Mouse (Mus musculus) liver, embryonic 14.5 days (tissue): ENCODE results near the gene Tbl1x. TPM values are rescaled to one million over a fixed set of nuclear protein-coding genes. Genes with fewer than 3 reads are reported as not detected.

Experiments
- ATAC-seq: fragments of 200-750 bp; cut with Nextera tagmentation; 2 replicates; pipeline ENCODE4 v1.8.0; 2017; ENCODE audit warnings: moderate number of reproducible peaks, mild to moderate bottlenecking, moderate library complexity; ENCODE audit not compliant: insufficient read depth
- DNase-seq, 3 experiments: peaks; one replicate each; pipeline ENCODE4 v3.0.0-alpha.2; 2012 to 2013; ENCODE audit warnings: low read depth in 3 of 3, low spot score in 3 of 3
- H3K27ac ChIP-seq: fragments of 300-500 bp; sonication (generic); 2 replicates; pipeline ENCODE4 v1.5.1; 2014; ENCODE audit warnings: moderate library complexity, mild to moderate bottlenecking, control low read depth, inconsistent platforms
- H3K27me3 ChIP-seq: fragments of 300-500 bp; sonication (generic); 2 replicates; pipeline ENCODE4 v1.6.1; 2014; ENCODE audit warnings: mild to moderate bottlenecking, low read length, moderate library complexity; ENCODE audit not compliant: control insufficient read depth, insufficient read depth
- H3K36me3 ChIP-seq: fragments of 300-500 bp; sonication (generic); replicated peaks from 2 replicates; pipeline ENCODE4 v1.6.1; 2014; ENCODE audit warnings: low read depth; ENCODE audit not compliant: control insufficient read depth, insufficient read depth
- H3K4me1 ChIP-seq, 2 experiments: fragments of 200-500 bp in 1 of 2; fragments of 300-500 bp in 1 of 2; sonication (generic) in 1 of 2; replicated peaks; 2 replicates each; pipeline ENCODE4 v1.6.1; 2012 to 2014; ENCODE audit warnings: antibody characterized with exemption in 1 of 2, inconsistent platforms in 1 of 2, low read length in 1 of 2; ENCODE audit not compliant: control insufficient read depth in 2 of 2, insufficient read depth in 2 of 2
- H3K4me2 ChIP-seq: fragments of 300-500 bp; sonication (generic); 2 replicates; pipeline ENCODE4 v1.6.1; 2014; ENCODE audit warnings: low read depth, mild to moderate bottlenecking, control low read depth, moderate library complexity
- H3K4me3 ChIP-seq, 2 experiments: fragments of 200-500 bp in 1 of 2; fragments of 300-500 bp in 1 of 2; sonication (generic) in 1 of 2; 2 replicates each; pipeline ENCODE4 v1.5.1; 2012 to 2014; ENCODE audit warnings: low read depth in 2 of 2, low read length in 2 of 2, mild to moderate bottlenecking in 2 of 2, control low read depth in 1 of 2, inconsistent platforms in 1 of 2, moderate library complexity in 1 of 2; ENCODE audit not compliant: insufficient read depth in 1 of 2
- H3K9ac ChIP-seq: fragments of 300-500 bp; sonication (generic); replicated peaks from 2 replicates; pipeline ENCODE4 v1.6.1; 2014; ENCODE audit warnings: mild to moderate bottlenecking, control low read depth, moderate library complexity
- H3K9me3 ChIP-seq: fragments of 300-500 bp; sonication (generic); 2 replicates; pipeline ENCODE4 v1.6.1; 2016; ENCODE audit warnings: low read length, mixed read lengths; ENCODE audit not compliant: control insufficient read depth
- CTCF ChIP-seq: IDR thresholded peaks from 2 replicates; pipeline ENCODE4 v1.5.1; 2016; ENCODE audit warnings: antibody characterized with exemption, low read depth, control low read depth
- EP300 ChIP-seq: IDR thresholded peaks from 2 replicates; pipeline ENCODE4 v1.6.1; 2016; ENCODE audit warnings: antibody characterized with exemption, low read depth
- WGBS: fragments of 180-500 bp; shearing (Covaris S2); extraction: QIAGEN DNeasy Blood & Tissue Kit; methylation state at CpG from one replicate; pipeline ENCODE4 v1.1.7; 2014; ENCODE audit not compliant: insufficient replicate concordance; 5-methylcytosine and 5-hydroxymethylcytosine counted together
- polyA plus RNA-seq, 2 experiments: library from polyadenylated mRNA; depleted of rRNA in 1 of 2; stranded (reverse) in 1 of 2; unstranded in 1 of 2; fragments of >200 nt; fragmentation: Nextera tagmentation in 1 of 2; extraction: Ambion mirVana in 1 of 2; gene quantifications; 2 replicates each; pipeline versions ENCODE4 v1.2.1 to v1.2.3; 2012 to 2014

The Tbl1x gene
- polyA plus RNA-seq, 2 experiments = 7.6 to 14.2 TPM

DNA sequence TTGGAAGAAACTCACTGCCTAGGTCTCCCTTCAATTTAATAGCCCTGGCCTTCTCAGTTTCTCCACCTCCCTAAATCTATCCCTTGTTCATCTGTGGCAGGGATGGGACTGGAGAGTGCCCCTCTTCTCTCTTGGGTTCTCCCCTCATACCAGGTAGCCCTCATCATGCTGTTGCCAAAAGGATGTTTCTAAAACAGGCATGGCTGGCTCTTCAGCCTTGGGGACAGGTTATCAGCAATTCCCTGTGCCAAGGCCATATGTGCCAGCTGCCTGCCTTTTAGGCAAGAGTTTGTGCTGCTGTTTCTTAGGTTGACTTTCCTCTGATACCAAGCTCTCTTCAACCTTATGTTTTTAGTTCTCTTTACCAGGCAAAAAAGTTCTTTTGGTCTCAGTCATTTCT is 39.6 kb downstream of the Tbl1x start:
- DNase-seq (no peak), ATAC-seq (no peak)
- no peaks in the 10 kb centered on the region for H3K36me3 ChIP-seq
- no peak overlapping the region for H3K4me2 ChIP-seq
- no peak overlapping the region for H3K9ac ChIP-seq
- no peak overlapping the region for H3K4me3 ChIP-seq
- peaks cover 0 to 3% of the 10 kb centered on the region in 2 experiments; a peak in 1 of 4 replicates for H3K4me1 ChIP-seq
- no peaks in the 10 kb centered on the region for H3K27me3 ChIP-seq
- H3K9me3 ChIP-seq = no peaks in the 10 kb centered on the region
- no peak overlapping the region for H3K27ac ChIP-seq
- TF ChIP-seq CTCF = no peak
- TF ChIP-seq EP300 = no peak

DNA sequence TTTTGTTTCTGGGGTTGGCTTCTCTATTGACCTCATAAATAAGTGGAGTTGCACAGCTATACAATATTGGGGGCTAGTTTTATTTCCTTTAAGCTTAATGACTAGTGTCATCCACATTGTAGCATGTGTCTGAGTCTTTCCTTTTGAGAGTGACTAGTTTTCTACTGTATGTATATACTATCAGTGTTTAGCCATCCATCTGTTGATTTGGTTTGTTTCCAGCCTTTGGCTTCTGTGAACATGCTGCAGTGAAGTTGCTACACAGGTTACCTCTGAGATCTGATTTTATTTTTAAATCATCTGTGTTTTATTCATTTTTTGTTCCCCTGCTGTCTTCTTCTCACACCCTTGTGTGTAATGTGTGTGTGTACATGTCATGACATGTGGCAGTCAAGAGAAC is 40.5 kb downstream of the Tbl1x start:
- H3K4me1 ChIP-seq = no peaks in the 10 kb centered on the region
- no peaks in the 10 kb centered on the region for H3K9me3 ChIP-seq
- DNase-seq (no peak), ATAC-seq (no peak)
- H3K4me2 ChIP-seq = no peak overlapping the region
- no peaks in the 10 kb centered on the region for H3K36me3 ChIP-seq
- no peak overlapping the region for H3K4me3 ChIP-seq
- no peak overlapping the region for H3K27ac ChIP-seq
- TF ChIP-seq EP300 = no peak
- TF ChIP-seq CTCF = no peak
- H3K9ac ChIP-seq = no peak overlapping the region
- H3K27me3 ChIP-seq = no peaks in the 10 kb centered on the region

DNA sequence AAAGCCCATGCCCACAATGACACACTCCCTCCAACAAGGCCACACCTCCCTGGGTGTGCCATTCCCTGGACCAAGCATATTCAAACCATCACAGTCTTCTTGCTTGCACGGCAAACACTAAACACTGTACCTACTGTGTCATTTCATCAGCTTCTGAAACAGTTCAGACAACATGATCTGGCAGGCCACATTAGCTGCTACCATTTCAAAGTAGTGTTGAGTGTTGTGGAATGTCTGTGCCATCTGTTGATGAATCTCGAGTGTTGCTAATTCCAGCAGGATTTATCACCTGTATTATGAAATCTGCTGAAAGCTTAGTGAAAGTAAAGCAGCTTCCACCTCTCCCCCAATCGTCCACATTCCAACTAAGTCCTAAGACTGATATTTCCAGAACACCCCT is 41.3 kb downstream of the Tbl1x start:
- no peaks in the 10 kb centered on the region for H3K9me3 ChIP-seq
- WGBS = 54% methylated on average over 3 of the region's 3 CpGs
- H3K9ac ChIP-seq = no peak overlapping the region
- H3K4me1 ChIP-seq = no peaks in the 10 kb centered on the region
- no peaks in the 10 kb centered on the region for H3K36me3 ChIP-seq
- no peak for DNase-seq
- no peak overlapping the region for H3K27ac ChIP-seq
- H3K4me2 ChIP-seq = no peak overlapping the region
- TF ChIP-seq EP300 (no peak), CTCF (no peak)
- no peak for ATAC-seq
- no peak overlapping the region for H3K4me3 ChIP-seq
- H3K27me3 ChIP-seq = no peaks in the 10 kb centered on the region

DNA sequence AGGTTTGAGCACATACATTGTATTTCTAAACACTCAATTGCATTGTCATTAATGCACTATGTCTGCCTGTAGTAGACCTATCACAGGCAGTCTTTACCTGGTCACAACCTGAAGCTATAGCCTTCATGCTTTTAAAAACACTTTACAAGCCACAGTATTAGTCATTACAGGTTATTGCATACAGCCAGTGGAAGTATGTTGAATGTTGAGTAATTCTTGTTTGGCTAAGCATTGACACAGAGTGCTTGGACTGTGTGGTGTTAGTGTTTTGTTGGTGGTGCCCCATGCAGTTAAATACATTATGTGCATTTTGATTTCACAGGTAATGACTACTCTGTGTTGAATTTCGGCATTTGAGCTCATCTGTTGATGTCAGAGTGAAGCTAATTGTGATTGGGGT is 45.2 kb downstream of the Tbl1x start:
- no peak overlapping the region for H3K27ac ChIP-seq
- TF ChIP-seq CTCF (no peak), EP300 (no peak)
- DNase-seq (no peak), ATAC-seq (no peak)
- no peaks in the 10 kb centered on the region for H3K9me3 ChIP-seq
- H3K36me3 ChIP-seq = no peaks in the 10 kb centered on the region
- H3K27me3 ChIP-seq = no peaks in the 10 kb centered on the region
- H3K4me2 ChIP-seq = no peak overlapping the region
- no peak overlapping the region for H3K4me3 ChIP-seq
- peaks cover 0 to 10% of the 10 kb centered on the region in 2 experiments; a peak in 2 of 4 replicates for H3K4me1 ChIP-seq
- no peak overlapping the region for H3K9ac ChIP-seq
- 48% methylated on average over 1 of the region's 1 CpGs for WGBS

DNA sequence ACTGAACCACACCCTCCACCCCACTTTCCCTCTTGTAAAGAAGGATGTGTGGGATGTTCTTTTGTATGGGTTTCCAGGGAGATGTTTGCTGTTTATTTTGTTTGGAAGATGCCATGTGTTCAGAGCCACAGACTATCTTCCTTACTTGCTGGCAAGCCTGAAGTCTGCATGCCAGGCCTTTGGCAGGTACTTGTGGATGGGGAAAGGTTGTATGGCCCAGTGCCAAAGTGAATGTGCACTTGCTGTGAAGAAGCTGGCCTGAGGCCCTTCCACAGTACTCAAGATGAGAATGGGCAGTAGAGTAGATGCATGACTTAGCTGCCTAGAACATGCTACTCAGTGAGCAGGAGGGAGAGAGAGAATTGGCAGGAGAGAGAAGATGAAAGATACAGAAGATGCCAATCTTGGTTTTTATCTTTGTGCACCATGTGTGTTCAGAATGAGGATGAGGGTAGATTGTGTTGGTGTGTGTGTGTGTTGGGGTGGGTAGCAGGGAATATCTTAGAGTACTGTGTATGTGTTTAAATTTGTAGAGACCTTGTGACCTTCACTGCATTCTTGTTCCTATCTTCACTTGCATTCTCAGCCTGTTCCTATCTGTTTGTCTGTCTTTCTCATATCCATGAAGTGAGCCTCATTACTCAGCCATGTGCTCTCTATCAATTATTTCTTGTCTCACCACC is 48.5 kb downstream of the Tbl1x start:
- H3K4me2 ChIP-seq = no peak overlapping the region
- H3K36me3 ChIP-seq = no peaks in the 10 kb centered on the region
- no peak for DNase-seq
- no peak overlapping the region for H3K27ac ChIP-seq
- no peaks in the 10 kb centered on the region for H3K9me3 ChIP-seq
- H3K27me3 ChIP-seq = no peaks in the 10 kb centered on the region
- TF ChIP-seq EP300 (0 out of 2 replicates have a peak, but pooled peaks have one; percentile 14), CTCF (no peak)
- no peak overlapping the region for H3K4me3 ChIP-seq
- peaks cover 0 to 10% of the 10 kb centered on the region in 2 experiments; a peak in 2 of 4 replicates for H3K4me1 ChIP-seq
- peak; percentile 48; the same call in 1 of the 2 replicates for ATAC-seq
- H3K9ac ChIP-seq = no peak overlapping the region
